Mouse (Mus musculus): ENCODE measurements around the gene Gabpb1. TPM values are rescaled to one million over a fixed set of nuclear protein-coding genes. Genes with fewer than 3 reads are reported as not detected.
A peak's percentile ranks its signal among the peaks of the same experiment; 100 is the strongest.

Gabpb1 gene
- 11.7 and 13.1 TPM in 2 replicates for total RNA-seq (2012; rRNA removed)
- polyA plus RNA-seq (2012; ENCODE audit: insufficient read depth in 1 of 2, insufficient read length in 2 of 2, low read depth in 1 of 2, low replicate concordance in 2 of 2, missing spikeins in 1 of 2): 10 to 100 TPM in 1 of 2 experiments, not detected in 1; 17.8 TPM

GRCm38 (mm10) chr2:126676122-126676515, at the start of gene Gabpb1:
TSS of gene Gabpb1 (minus strand) at chr2:126676337.
- Histone ChIP-seq H3K36me3 (ENCODE audit: control insufficient read depth in 1 of 2, insufficient read depth in 2 of 2, low read length in 2 of 2) (peaks cover 0 to 24% of the 10 kb centered on the region in 2 experiments; a peak in 2 of 4 replicates), H3K27ac (ENCODE audit: control insufficient read depth, low read depth, low read length) (peak within 1 kb of the TSS; percentile 87), H3K27me3 (ENCODE audit: control insufficient read depth in 1 of 2, insufficient read depth in 2 of 2, low read length in 2 of 2) (no peaks in the 10 kb centered on the region), H3K9ac (ENCODE audit: control insufficient read depth, low read depth, low read length, poor library complexity, severe bottlenecking) (peak within 1 kb of the TSS; percentile 95), H3K9me3 (replicated peaks; ENCODE audit: insufficient read depth, low read length) (no peaks in the 10 kb centered on the region), H3K4me3 (ENCODE audit: control insufficient read depth in 1 of 2, insufficient read depth in 1 of 2, low read depth in 2 of 2, low read length in 2 of 2) (peak within 1 kb of the TSS; percentile 82 to 99), H3K79me2 (ENCODE audit: control insufficient read depth, insufficient read depth, low read length, poor library complexity) (peaks cover 48% of the 10 kb centered on the region), H3K4me1 (ENCODE audit: control insufficient read depth in 1 of 2, insufficient read depth in 2 of 2, low read length in 2 of 2) (peaks cover 4 to 12% of the 10 kb centered on the region in 2 experiments)
- TF ChIP-seq ETS1 (IDR thresholded peaks at IDR 0.05; ENCODE audit: low read depth, low read length): no peak
- TF ChIP-seq MAX (IDR thresholded peaks at IDR 0.05; ENCODE audit: low read length): no peak
- TF ChIP-seq USF1 (IDR thresholded peaks at IDR 0.05; ENCODE audit: low read depth, low read length): no peak
- no peak for TF ChIP-seq ZNF384 (IDR thresholded peaks at IDR 0.05; ENCODE audit: low read depth, low read length)
- TF ChIP-seq MAZ (IDR thresholded peaks at IDR 0.05; ENCODE audit: low read depth, low read length): no peak
- TF ChIP-seq CHD1 (IDR thresholded peaks at IDR 0.05; ENCODE audit: low read depth, low read length): no peak
- TF ChIP-seq SIN3A (IDR thresholded peaks at IDR 0.05; ENCODE audit: low read length): no peak
- no peak for TF ChIP-seq TBP (IDR thresholded peaks at IDR 0.05; ENCODE audit: low read depth, low read length)
- TF ChIP-seq GATA1 (IDR thresholded peaks at IDR 0.05; ENCODE audit: low read depth, low read length): no peak
- no peak for TF ChIP-seq POLR2AphosphoS5 (IDR thresholded peaks at IDR 0.05; ENCODE audit: borderline replicate concordance, low read depth, low read length)
- no peak for TF ChIP-seq EP300 (IDR thresholded peaks at IDR 0.05; ENCODE audit: low read depth in 1 of 2, low read length in 2 of 2)
- no peak for DNase-seq (ENCODE audit: low read depth, low spot score)

DNA sequence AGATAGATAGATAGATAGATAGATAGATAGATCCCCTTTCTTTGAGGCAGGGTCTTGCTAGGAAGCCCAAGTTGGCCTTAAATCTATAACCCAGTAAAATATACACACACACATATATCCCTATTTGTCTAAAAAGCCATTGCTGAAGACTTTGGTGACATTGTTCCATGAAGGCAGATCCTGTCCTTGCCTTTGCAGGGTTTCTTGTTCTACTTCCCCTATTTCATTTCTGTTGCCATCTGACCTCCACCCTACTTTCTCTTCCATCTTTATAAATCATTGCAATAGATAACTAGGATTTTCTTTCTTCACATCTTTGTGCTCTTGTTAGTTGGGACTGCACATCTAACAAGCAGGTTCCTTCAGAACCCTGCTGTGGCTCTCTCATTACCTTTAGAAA, 36.8 kb upstream of the Gabpb1 start:
- Histone ChIP-seq H3K36me3 (ENCODE audit: control insufficient read depth in 1 of 2, insufficient read depth in 2 of 2, low read length in 2 of 2) (peaks cover 3 to 6% of the 10 kb centered on the region in 2 experiments), H3K27ac (ENCODE audit: control insufficient read depth, low read depth, low read length) (no peak overlapping the region), H3K79me2 (ENCODE audit: control insufficient read depth, insufficient read depth, low read length, poor library complexity) (peaks cover 18% of the 10 kb centered on the region), H3K27me3 (ENCODE audit: control insufficient read depth in 1 of 2, insufficient read depth in 2 of 2, low read length in 2 of 2) (no peaks in the 10 kb centered on the region), H3K9ac (ENCODE audit: control insufficient read depth, low read depth, low read length, poor library complexity, severe bottlenecking) (no peak overlapping the region), H3K4me1 (ENCODE audit: control insufficient read depth in 1 of 2, insufficient read depth in 2 of 2, low read length in 2 of 2) (peaks cover 0 to 6% of the 10 kb centered on the region in 2 experiments; a peak in 3 of 4 replicates), H3K9me3 (replicated peaks; ENCODE audit: insufficient read depth, low read length) (no peaks in the 10 kb centered on the region), H3K4me3 (ENCODE audit: control insufficient read depth in 1 of 2, insufficient read depth in 1 of 2, low read depth in 2 of 2, low read length in 2 of 2) (no peak overlapping the region)
- peak; percentile 30 for DNase-seq (ENCODE audit: low read depth, low spot score)
- TF ChIP-seq SMC3 (IDR thresholded peaks at IDR 0.05; ENCODE audit: low read depth, low read length) (no peak), NRF1 (IDR thresholded peaks at IDR 0.05; ENCODE audit: insufficient read depth, low read depth, low read length, poor library complexity, severe bottlenecking) (no peak), EP300 (IDR thresholded peaks at IDR 0.05; ENCODE audit: low read depth in 1 of 2, low read length in 2 of 2) (no peak), BHLHE40 (IDR thresholded peaks at IDR 0.05; ENCODE audit: borderline replicate concordance, low read depth, low read length) (no peak), HCFC1 (IDR thresholded peaks at IDR 0.05; ENCODE audit: low read depth, low read length) (no peak), RCOR1 (IDR thresholded peaks at IDR 0.05; ENCODE audit: low read depth, low read length) (no peak), ETS1 (IDR thresholded peaks at IDR 0.05; ENCODE audit: low read depth, low read length) (no peak), E2F4 (IDR thresholded peaks at IDR 0.05; ENCODE audit: borderline replicate concordance, low read depth, low read length) (no peak), GABPA (IDR thresholded peaks at IDR 0.05; ENCODE audit: low read depth, low read length) (no peak), NELFE (IDR thresholded peaks at IDR 0.05; ENCODE audit: low read depth, low read length) (no peak), KAT2A (conservative IDR thresholded peaks at IDR 0.05; ENCODE audit: low read depth, low read length) (no peak), CHD2 (IDR thresholded peaks at IDR 0.05; ENCODE audit: low read length) (no peak), USF1 (IDR thresholded peaks at IDR 0.05; ENCODE audit: low read depth, low read length) (no peak), TBP (IDR thresholded peaks at IDR 0.05; ENCODE audit: low read depth, low read length) (no peak), JUND (IDR thresholded peaks at IDR 0.05; ENCODE audit: low read depth, low read length) (no peak), POLR2AphosphoS5 (IDR thresholded peaks at IDR 0.05; ENCODE audit: borderline replicate concordance, low read depth, low read length) (no peak), ZC3H11A (IDR thresholded peaks at IDR 0.05; ENCODE audit: low read depth, low read length) (no peak), MEF2A (IDR thresholded peaks at IDR 0.05; ENCODE audit: extremely low read depth, insufficient replicate concordance, low read depth, low read length, poor library complexity, severe bottlenecking) (no peak), TAL1 (IDR thresholded peaks at IDR 0.05; ENCODE audit: low read length) (no peak), USF2 (IDR thresholded peaks at IDR 0.05; ENCODE audit: borderline replicate concordance in 1 of 2, insufficient read depth in 1 of 2, low read depth in 1 of 2, low read length in 2 of 2) (no peak)
